Comparison of ENCODE assay signal across 8 mouse cellular contexts in genomic region chr1:182283231-182283630, GRCm38 (mm10). TPM values are rescaled to one million over a fixed set of nuclear protein-coding genes. Genes with fewer than 3 reads are reported as not detected.
DNase-seq lines count a peak whose midpoint lies in the region; ATAC-seq and TF ChIP-seq lines count a peak whose summit lies in the region.

No protein-coding gene starts in this region.

- peak overlapping the region; percentile 80 for H3K4me3 ChIP-seq in lung, embryonic 14.5 days (ENCODE audit: low read depth, low read length)
- H3K4me3 ChIP-seq in embryonic facial prominence, embryonic 13.5 days, result peak overlapping the region; percentile 87
- peak overlapping the region; percentile 81; the same call in 1 of the 2 replicates for H3K4me3 ChIP-seq in hindbrain, embryonic 13.5 days

- peaks cover 21% of the 10 kb centered on the region for H3K4me1 ChIP-seq in lung, embryonic 14.5 days (ENCODE audit: insufficient read depth)
- H3K4me1 ChIP-seq in embryonic facial prominence, embryonic 13.5 days, result peaks cover 27% of the 10 kb centered on the region
- H3K4me1 ChIP-seq in hindbrain, embryonic 13.5 days (replicated peaks), result peaks cover 21% of the 10 kb centered on the region

- peak overlapping the region; percentile 82 for H3K4me2 ChIP-seq in lung, embryonic 14.5 days
- H3K4me2 ChIP-seq in embryonic facial prominence, embryonic 13.5 days, result peak overlapping the region; percentile 84
- H3K4me2 ChIP-seq in hindbrain, embryonic 13.5 days, result peak overlapping the region; percentile 84

- peaks cover 16% of the 10 kb centered on the region for H3K36me3 ChIP-seq in lung, embryonic 14.5 days (ENCODE audit: insufficient read depth)
- peaks cover 11% of the 10 kb centered on the region for H3K36me3 ChIP-seq in embryonic facial prominence, embryonic 13.5 days
- peaks cover 11% of the 10 kb centered on the region for H3K36me3 ChIP-seq in hindbrain, embryonic 13.5 days

- no peak overlapping the region; the same call in 1 of the 2 replicates for H3K27ac ChIP-seq in lung, embryonic 14.5 days (ENCODE audit: low read depth)
- peak overlapping the region; percentile 87; the same call in 1 of the 2 replicates for H3K27ac ChIP-seq in embryonic facial prominence, embryonic 13.5 days
- no peak overlapping the region for H3K27ac ChIP-seq in hindbrain, embryonic 13.5 days

- H3K27me3 ChIP-seq in lung, embryonic 14.5 days (ENCODE audit: insufficient read depth, low read length), result no peaks in the 10 kb centered on the region
- no peaks in the 10 kb centered on the region for H3K27me3 ChIP-seq in embryonic facial prominence, embryonic 13.5 days
- no peaks in the 10 kb centered on the region; the same call in 1 of the 2 replicates for H3K27me3 ChIP-seq in hindbrain, embryonic 13.5 days

- WGBS in lung, embryonic 14.5 days, result 37% methylated on average over 7 of the region's 7 CpGs
- WGBS in embryonic facial prominence, embryonic 13.5 days, result 41% methylated on average over 7 of the region's 7 CpGs
- WGBS in hindbrain, embryonic 13.5 days, result 60% methylated on average over 7 of the region's 7 CpGs

- peak; percentile 24; the same call in 1 of the 2 replicates for ATAC-seq in lung, embryonic 14.5 days (ENCODE audit: insufficient read depth)
- no peak for ATAC-seq in embryonic facial prominence, embryonic 13.5 days (ENCODE audit: insufficient number of reproducible peaks, insufficient read depth, low FRiP score, low TSS enrichment, low read depth)
- 0 out of 2 replicates have a peak, but pooled peaks have one; percentile 9 for ATAC-seq in hindbrain, embryonic 13.5 days (ENCODE audit: low FRiP score)
- ATAC-seq in megakaryocyte, adult 5-6 weeks (ENCODE audit: poor library complexity, severe bottlenecking), result peak; percentile 56
- no peak for ATAC-seq in activated CD4-positive, CD25-positive, alpha-beta regulatory T cell, adult 4 months

- TF ChIP-seq CTCF in lung, embryonic 14.5 days (IDR thresholded peaks at IDR 0.05; ENCODE audit: low read depth), result no peak

- peak; percentile 17 for DNase-seq in lung, embryonic 14.5 days
- DNase-seq in lung, postnatal 14 days, result no peak
- no peak for DNase-seq in ovary, postnatal 10 days (ENCODE audit: low spot score)
- DNase-seq in right cerebral cortex, postnatal 25 days, result no peak

- H3K9ac ChIP-seq in lung, embryonic 14.5 days, result peak overlapping the region; percentile 17; the same call in 1 of the 2 replicates
- H3K9ac ChIP-seq in embryonic facial prominence, embryonic 13.5 days, result no peak overlapping the region
- no peak overlapping the region for H3K9ac ChIP-seq in hindbrain, embryonic 13.5 days

- no peaks in the 10 kb centered on the region for H3K9me3 ChIP-seq in lung, embryonic 14.5 days (ENCODE audit: low read depth, low read length)
- H3K9me3 ChIP-seq in embryonic facial prominence, embryonic 13.5 days, result no peaks in the 10 kb centered on the region
- H3K9me3 ChIP-seq in hindbrain, embryonic 13.5 days, result no peaks in the 10 kb centered on the region

RNA-seq across cellular contexts. Expression of gene Degs1, which starts 0.6 kb away (rescaled TPM):
- 131 and 141 TPM in 2 replicates for polyA plus RNA-seq in lung, embryonic 14.5 days (2014; fragmentation: Nextera tagmentation; extraction: Ambion mirVana)
- polyA plus RNA-seq in embryonic facial prominence, embryonic 13.5 days (2015; fragmentation: Nextera tagmentation; extraction: Ambion mirVana), result 100 and 107 TPM in 2 replicates
- polyA plus RNA-seq in hindbrain, embryonic 13.5 days (2015; fragmentation: Nextera tagmentation; extraction: Ambion mirVana), result 70.9 and 76.2 TPM in 2 replicates
- 417 and 430 TPM in 2 replicates for total RNA-seq in megakaryocyte, adult 5-6 weeks (2015)
- total RNA-seq in megakaryocyte, adult 5-6 weeks (2017), result 194 and 208 TPM in 2 replicates
- polyA plus RNA-seq in activated CD4-positive, CD25-positive, alpha-beta regulatory T cell, adult 4 months (2017; shearing (Covaris generic)), result 100 to 1,000 TPM; 109 to 114 TPM

RNA-seq across cellular contexts. Expression of gene Fbxo28, which starts 58.2 kb away (rescaled TPM):
- 23.1 and 27.2 TPM in 2 replicates for polyA plus RNA-seq in lung, embryonic 14.5 days (2014; fragmentation: Nextera tagmentation; extraction: Ambion mirVana)
- 18.1 and 22.3 TPM in 2 replicates for polyA plus RNA-seq in embryonic facial prominence, embryonic 13.5 days (2015; fragmentation: Nextera tagmentation; extraction: Ambion mirVana)
- polyA plus RNA-seq in hindbrain, embryonic 13.5 days (2015; fragmentation: Nextera tagmentation; extraction: Ambion mirVana), result 26.9 and 34.0 TPM in 2 replicates
- total RNA-seq in megakaryocyte, adult 5-6 weeks (2015), result 20.8 and 23.8 TPM in 2 replicates
- 21.2 and 23.3 TPM in 2 replicates for total RNA-seq in megakaryocyte, adult 5-6 weeks (2017)
- 1 to 10 TPM; 4.7 to 7.7 TPM for polyA plus RNA-seq in activated CD4-positive, CD25-positive, alpha-beta regulatory T cell, adult 4 months (2017; shearing (Covaris generic))

Comparison
In these comparisons a context has a peak if more than half of its experiments do, and no peak if none do; other contexts are left out.
1. ATAC-seq: peak in lung, embryonic 14.5 days (single experiment), hindbrain, embryonic 13.5 days (single experiment) and megakaryocyte, adult 5-6 weeks (single experiment); none in embryonic facial prominence, embryonic 13.5 days (single experiment) and activated CD4-positive, CD25-positive, alpha-beta regulatory T cell, adult 4 months (single experiment).
2. Peak in every context shown above with its lines, with median percentiles within 50 percentile points of each other: H3K4me2 ChIP-seq and H3K4me3 ChIP-seq.